Mouse (Mus musculus) testis, adult 2 months (tissue): ENCODE results near the gene Chrm5. TPM values are rescaled to one million over a fixed set of nuclear protein-coding genes. Genes with fewer than 3 reads are reported as not detected.

Experiments used
- H3K27ac ChIP-seq: fragments of 200-500 bp; 2 replicates; pipeline ENCODE4 v1.5.1; 2012; ENCODE audit warnings: low read depth, low read length; ENCODE audit not compliant: control insufficient read depth, insufficient read depth
- H3K27me3 ChIP-seq: fragments of 200-500 bp; 2 replicates; pipeline ENCODE4 v1.6.1; 2012; ENCODE audit warnings: mild to moderate bottlenecking, low read length, moderate library complexity; ENCODE audit not compliant: control insufficient read depth, insufficient read depth
- H3K36me3 ChIP-seq: fragments of 200-500 bp; 2 replicates; pipeline ENCODE4 v1.6.1; 2012; ENCODE audit warnings: mild to moderate bottlenecking, low read length; ENCODE audit not compliant: control insufficient read depth, insufficient read depth
- H3K4me1 ChIP-seq: fragments of 200-500 bp; 2 replicates; pipeline ENCODE4 v1.6.1; 2012; ENCODE audit warnings: low read length; ENCODE audit not compliant: control insufficient read depth, insufficient read depth
- H3K4me3 ChIP-seq: fragments of 200-500 bp; 2 replicates; pipeline ENCODE4 v1.5.1; 2012; ENCODE audit warnings: low read depth, mild to moderate bottlenecking, low read length, moderate library complexity, mixed read lengths; ENCODE audit not compliant: control insufficient read depth
- CTCF ChIP-seq: fragments of 200-500 bp; IDR thresholded peaks from 2 replicates; pipeline ENCODE4 v1.5.1; 2012; ENCODE audit warnings: low read depth, mild to moderate bottlenecking, inconsistent platforms, low read length, moderate library complexity; ENCODE audit not compliant: control insufficient read depth, insufficient read depth, insufficient replicate concordance
- POLR2A ChIP-seq: fragments of 200-500 bp; IDR thresholded peaks from 2 replicates; pipeline ENCODE4 v1.6.1; 2012; ENCODE audit warnings: low read depth, mild to moderate bottlenecking, inconsistent platforms, low read length, moderate library complexity; ENCODE audit not compliant: control insufficient read depth
- polyA plus RNA-seq: library from polyadenylated mRNA; depleted of rRNA; stranded (reverse); fragments of >200 nt; gene quantifications from 2 replicates; pipeline ENCODE4 v1.2.3, GENCODE M21; 2012; rRNA removed

Chrm5 gene
- 0.18 TPM in 1 of 2 replicates, not detected in the other for polyA plus RNA-seq

GRCm38 (mm10) chr2:112480669-112481068 lies at the start of gene Chrm5:
Gene Chrm5, minus strand, starts transcription at chr2:112480769.
- TF ChIP-seq CTCF (no peak), POLR2A (no peak)
- Histone ChIP-seq H3K27ac (no peak within 1 kb of the TSS), H3K4me3 (peak within 1 kb of the TSS; percentile 32), H3K27me3 (no peaks in the 10 kb centered on the region), H3K36me3 (no peaks in the 10 kb centered on the region), H3K4me1 (peaks cover 6% of the 10 kb centered on the region; the same call in 1 of the 2 replicates)

DNA sequence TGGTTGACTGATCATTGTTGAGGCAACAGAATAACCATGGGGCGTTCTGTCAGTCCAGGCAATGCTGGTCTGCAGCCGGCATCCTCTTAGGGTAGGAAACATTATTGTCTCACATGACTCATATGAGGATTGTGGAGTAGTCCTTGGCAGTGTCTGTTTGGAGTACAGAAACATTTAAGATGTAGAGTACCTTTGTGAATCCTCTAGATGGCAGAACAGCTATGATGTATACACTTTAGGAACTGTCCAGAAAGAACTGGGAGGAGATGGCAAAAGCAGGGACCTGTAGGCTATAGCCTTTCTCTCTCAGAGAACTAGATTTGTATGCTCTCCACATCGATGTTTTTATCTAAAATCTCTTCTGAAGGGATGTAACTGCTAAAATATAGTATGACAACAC lies 46.4 kb upstream of the Chrm5 start:
- TF ChIP-seq CTCF, result no peak
- TF ChIP-seq POLR2A, result no peak
- H3K4me1 ChIP-seq, result no peaks in the 10 kb centered on the region
- H3K27me3 ChIP-seq, result no peaks in the 10 kb centered on the region
- H3K27ac ChIP-seq, result no peak overlapping the region
- no peak overlapping the region for H3K4me3 ChIP-seq
- no peaks in the 10 kb centered on the region for H3K36me3 ChIP-seq

- no peaks in the 10 kb centered on the region for H3K27me3 ChIP-seq
- no peaks in the 10 kb centered on the region for H3K4me1 ChIP-seq
- H3K36me3 ChIP-seq, result no peaks in the 10 kb centered on the region
- no peak for TF ChIP-seq POLR2A
- TF ChIP-seq CTCF, result no peak
- H3K27ac ChIP-seq, result no peak overlapping the region
- H3K4me3 ChIP-seq, result no peak overlapping the region
These were observed 40.2 kb upstream of the Chrm5 start for GRCm38 (mm10) chr2:112520526-112521482.

GRCm38 (mm10) chr2:112518541-112518940 lies 38.0 kb upstream of the Chrm5 start:
- Histone ChIP-seq H3K36me3 (no peaks in the 10 kb centered on the region), H3K4me1 (no peaks in the 10 kb centered on the region), H3K27me3 (no peaks in the 10 kb centered on the region), H3K4me3 (no peak overlapping the region), H3K27ac (no peak overlapping the region)
- TF ChIP-seq CTCF (no peak), POLR2A (no peak)

DNA sequence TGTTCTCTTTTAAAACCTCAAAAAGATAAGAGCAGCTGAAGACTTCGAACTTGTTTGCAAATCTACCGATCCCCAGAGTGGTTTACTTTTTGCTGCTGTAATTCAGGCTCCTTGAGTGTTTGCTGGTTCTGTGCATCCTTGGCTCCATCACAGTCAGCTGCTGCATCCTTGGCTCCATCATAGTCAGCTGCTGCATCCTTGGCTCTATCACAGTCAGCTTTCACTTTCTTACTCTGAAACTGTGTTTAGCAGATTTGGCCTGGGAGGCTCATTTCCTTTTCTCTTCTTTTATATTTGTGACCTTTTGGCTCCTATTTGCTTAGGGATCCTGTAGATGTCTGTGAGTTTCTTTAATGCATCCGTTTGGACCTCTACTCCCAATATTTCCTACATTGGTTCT lies 36.6 kb upstream of the Chrm5 start:
- Histone ChIP-seq H3K27ac (no peak overlapping the region), H3K36me3 (no peaks in the 10 kb centered on the region), H3K4me3 (no peak overlapping the region), H3K27me3 (no peaks in the 10 kb centered on the region), H3K4me1 (no peaks in the 10 kb centered on the region)
- TF ChIP-seq CTCF (no peak), POLR2A (no peak)

DNA sequence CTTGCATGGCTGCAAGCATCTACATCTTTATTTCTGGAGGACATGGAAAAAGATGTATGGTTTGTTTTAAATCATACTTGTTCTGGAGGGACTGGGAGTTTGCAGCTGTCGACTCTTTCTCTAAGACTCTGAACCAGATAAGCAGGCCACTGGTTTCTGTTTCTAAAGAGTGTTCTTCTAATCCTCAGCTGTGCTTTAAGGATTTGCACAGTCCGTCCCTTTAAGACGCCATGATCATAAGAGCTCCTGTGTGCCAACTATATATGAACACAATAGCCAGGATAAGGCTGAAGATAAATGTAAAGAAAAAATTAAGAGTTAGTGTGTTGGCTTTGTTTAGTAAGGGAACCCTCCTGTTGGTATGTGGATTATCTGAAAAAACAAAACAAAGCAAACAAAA lies 36.2 kb upstream of the Chrm5 start:
- Histone ChIP-seq H3K27ac (no peak overlapping the region), H3K4me1 (no peaks in the 10 kb centered on the region), H3K4me3 (no peak overlapping the region), H3K36me3 (no peaks in the 10 kb centered on the region), H3K27me3 (no peaks in the 10 kb centered on the region)
- no peak for TF ChIP-seq POLR2A
- no peak for TF ChIP-seq CTCF

DNA sequence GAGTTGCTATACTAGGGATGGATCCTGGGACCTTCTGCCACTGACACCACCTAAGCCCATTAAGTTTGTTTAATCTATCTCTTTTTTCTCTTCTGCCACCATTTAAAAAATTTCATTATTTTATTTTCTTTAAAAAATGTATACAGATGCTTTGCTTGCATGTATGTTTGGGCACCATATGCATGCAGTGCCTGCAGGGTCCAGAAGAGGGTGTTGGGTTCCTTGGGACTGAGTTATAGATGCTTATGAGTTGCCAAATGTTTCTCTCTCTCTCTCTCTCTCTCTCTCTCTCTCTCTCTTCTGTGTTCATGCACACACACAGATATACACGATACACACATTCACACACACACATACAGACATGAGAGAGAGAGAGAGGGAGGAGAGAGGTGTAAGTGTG lies 32.5 kb upstream of the Chrm5 start:
- TF ChIP-seq CTCF (no peak), POLR2A (no peak)

More for the DNA sequence above, 32.5 kb upstream of the Chrm5 start:
- H3K4me1 ChIP-seq, result no peaks in the 10 kb centered on the region
- H3K4me3 ChIP-seq, result no peak overlapping the region
- no peak overlapping the region for H3K27ac ChIP-seq
- no peaks in the 10 kb centered on the region for H3K36me3 ChIP-seq
- H3K27me3 ChIP-seq, result no peaks in the 10 kb centered on the region
